Mouse (Mus musculus) ovary, adult 18-20 months (tissue): ENCODE measurements around the gene Serpine2.

ENCODE experiments used
- DNase-seq: peaks from one replicate; pipeline ENCODE4 v3.0.0; 2022; ENCODE audit warnings: low spot score, mixed read lengths

Gene Serpine2

GRCm38 (mm10) chr1:79815446-79815845 is 45.5 kb downstream of the Serpine2 start:
- DNase-seq = no peak

DNA sequence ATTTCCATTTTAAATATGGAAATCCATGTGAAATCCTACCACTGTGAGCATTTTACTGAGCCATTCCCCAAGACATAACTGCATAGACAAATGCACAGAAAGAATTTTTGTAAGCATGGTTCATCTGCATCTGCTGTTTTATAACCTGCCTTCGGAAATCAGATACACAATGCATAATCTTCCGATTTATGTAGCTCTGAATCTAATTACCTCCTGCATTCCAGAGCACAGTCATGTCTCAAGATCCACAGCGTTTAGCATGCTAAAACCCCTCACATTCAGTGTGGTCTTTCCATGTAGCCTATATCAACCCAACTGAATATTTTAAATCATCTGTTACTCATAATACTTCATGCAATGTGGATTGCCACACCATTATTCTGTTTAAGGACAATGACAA is 51.5 kb downstream of the Serpine2 start:
- no peak for DNase-seq

- DNase-seq = no peak
These were observed 54.1 kb downstream of the Serpine2 start for GRCm38 (mm10) chr1:79806865-79807264.

- no peak for DNase-seq
These were observed 57.4 kb downstream of the Serpine2 start for GRCm38 (mm10) chr1:79803614-79804013.

DNA sequence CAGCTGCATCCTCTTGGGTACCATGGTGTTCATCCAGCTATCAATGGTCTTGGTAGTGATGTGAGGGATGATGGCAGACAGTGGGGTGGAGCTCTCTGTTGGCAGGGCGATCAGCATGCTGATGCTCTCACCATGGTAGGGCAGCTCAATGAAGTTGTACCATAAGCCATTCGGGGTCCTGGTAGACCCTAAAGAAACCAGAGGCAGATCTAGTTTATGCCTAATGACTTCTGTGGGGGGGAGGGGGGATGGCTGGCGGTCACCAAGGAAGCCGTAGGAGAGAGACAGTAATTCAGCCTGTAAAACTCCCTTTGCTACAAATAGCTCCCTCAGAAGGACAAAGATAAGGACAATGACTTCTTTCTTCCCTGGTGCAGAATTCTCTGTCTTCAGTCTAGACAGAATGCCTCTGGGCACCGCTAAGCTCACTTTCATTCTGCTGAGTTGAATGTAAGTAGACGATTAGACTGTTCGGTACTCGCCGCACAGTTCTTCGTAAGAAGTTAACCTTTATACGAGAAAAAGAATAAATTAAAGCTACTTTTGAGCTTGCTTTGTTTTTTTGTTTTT is 58.0 kb downstream of the Serpine2 start:
- no peak for DNase-seq

DNA sequence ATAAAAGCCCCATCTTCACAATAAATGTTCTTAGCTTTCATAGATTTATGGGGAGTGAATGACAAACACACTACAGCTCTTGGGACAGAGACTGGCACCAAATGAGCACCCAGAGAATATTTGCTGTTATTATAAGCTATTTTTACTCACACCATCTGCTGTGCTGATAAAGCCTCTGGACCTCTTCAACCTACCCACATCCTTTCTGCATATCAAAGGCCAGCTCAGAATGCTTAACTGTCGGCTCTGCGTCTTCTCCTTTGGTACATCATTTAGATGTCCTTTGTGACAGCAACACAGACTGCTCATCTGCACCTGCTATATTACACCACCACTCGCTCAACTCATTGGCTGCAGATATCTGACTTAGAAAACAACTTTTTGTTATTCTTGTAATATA is 63.9 kb downstream of the Serpine2 start:
- no peak for DNase-seq

- DNase-seq = no peak
These were observed 74.6 kb downstream of the Serpine2 start for GRCm38 (mm10) chr1:79786267-79786927.

DNA sequence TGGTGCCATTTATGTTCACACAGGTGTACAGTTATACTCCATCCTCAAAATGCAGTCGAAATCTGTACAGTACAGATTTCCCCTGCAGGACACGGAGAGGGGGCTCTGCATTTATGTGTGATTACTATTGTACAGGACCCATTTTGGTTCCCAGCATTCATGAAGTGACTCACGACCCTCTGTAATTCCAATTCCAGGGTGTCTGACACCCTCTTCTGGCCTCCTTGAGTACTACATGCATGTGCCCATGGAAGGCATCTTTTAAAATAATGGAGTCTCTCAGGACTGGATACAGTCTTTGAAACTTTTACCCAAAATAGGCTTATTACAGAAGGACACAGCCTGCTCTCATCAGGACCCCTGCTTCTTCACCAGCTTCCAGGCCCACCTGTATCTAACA is 78.5 kb downstream of the Serpine2 start:
- DNase-seq = no peak

DNA sequence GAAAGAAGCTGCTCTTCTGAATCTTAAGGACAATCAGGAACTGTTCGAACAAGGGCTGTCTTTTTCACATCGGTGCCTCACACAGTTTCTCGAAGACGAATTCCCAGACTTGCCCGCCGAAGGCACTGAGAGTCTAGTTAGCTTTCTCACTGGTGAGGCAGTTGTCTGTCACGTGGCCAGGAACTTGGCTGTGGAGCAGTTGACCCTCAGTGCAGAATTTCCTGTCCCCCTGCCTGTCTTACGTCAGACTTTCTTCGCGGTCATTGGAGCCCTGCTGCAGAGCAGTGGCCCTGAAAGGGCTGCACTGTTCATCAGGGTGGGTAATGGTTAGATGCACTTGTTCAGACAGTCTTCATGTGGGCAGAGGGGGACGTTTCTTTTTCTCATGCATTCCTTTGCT is 83.0 kb downstream of the Serpine2 start:
- no peak for DNase-seq

DNA sequence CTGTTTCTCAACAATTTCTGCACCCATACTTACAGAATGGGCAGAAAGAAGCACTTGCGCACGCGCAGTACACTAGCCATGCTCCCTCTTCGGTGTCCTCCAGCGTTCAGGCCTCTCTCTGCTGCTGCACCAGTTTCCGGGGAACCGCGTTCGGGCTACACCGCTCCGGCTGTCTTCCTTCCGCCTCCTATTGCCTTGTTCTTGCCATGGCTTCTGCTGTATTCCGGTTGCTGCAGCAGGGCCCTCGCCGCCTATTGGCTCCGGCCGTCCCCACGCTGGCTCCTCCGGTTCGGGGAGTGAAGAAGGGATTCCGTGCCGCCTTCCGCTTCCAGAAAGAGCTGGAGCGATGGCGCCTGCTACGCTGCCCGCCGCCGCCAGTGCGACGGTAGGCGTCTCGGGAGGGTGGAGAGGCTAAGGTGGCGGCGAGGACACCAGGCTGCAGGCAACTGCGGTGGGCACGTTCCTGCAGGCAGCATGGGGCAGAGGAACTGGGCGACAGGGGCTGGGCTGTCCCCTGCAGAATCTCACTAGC is 85.0 kb downstream of the Serpine2 start, which contains the start of the genes Mrpl44 and Wdfy1:
Gene Mrpl44 (plus strand): TSS at position 92 of the 532 bp plus-strand sequence.
Gene Wdfy1 (minus strand): TSS at position 217 of the 532 bp plus-strand sequence.
- DNase-seq = peak; percentile 93

DNA sequence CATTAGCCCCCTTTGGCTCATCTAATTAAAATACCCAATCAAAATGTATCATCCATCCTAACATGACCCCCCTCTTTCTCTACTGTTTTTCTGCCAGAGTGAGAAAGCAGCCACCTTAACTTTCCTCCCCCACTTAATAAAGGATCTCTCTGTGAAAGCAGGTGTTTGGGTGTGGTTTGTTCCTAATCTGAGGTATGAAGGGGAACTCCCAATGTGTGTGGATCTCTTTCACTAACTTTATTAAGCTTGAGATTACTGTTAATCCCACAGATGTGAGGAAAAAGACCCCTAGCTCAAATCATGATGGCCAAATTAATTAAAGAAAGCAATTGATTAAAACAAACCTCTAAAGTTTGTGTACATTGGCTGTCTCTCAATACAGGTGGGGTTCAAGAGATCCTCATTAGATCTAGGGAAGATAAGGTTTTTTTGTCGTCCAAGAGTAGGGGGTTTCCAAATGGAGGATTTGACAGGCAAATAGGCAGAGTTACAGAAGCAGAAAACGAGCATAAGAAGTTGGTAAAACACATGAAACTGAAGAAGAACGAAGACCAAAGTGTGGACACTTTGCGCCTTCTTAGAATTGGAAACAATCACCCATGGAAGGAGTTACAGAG is 86.7 kb downstream of the Serpine2 start:
- no peak for DNase-seq

DNA sequence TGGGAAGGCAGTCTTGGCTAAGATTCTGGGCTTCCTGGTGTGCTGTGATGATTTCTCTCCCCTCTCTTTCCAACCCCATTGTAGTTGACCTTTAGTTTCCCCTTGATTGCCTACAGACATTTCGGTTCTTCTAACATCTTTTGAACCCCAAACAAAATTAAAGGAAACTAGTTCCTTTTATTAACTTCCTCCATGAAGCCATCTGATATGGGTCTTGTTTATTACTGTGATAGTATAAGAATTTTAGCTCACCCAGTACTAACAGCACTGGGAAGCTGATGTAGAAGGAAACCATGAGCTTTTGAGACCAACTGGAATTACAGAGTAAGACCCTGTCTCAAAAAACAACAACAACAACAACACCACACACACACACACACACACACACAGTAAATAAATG is 92.7 kb downstream of the Serpine2 start:
- DNase-seq = no peak

DNA sequence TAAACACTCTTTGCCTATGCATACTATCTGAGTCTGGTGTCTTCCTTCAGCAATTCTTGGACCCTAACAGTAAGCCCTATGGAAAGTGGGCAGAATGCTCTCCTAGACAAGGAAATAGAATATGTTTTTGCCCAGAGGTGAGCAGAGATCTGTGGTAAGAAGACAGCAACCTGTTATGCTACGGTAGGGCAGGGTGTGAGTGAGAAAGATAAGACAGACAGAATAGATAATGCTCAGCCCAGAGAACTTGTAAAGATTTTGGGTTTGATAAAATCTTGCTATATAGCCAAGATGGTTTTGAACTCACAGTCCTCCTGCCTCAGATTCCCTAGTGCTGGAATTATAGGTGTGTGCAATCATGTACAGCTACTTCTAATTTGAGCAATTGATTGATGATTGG is 96.5 kb downstream of the Serpine2 start:
- no peak for DNase-seq

DNA sequence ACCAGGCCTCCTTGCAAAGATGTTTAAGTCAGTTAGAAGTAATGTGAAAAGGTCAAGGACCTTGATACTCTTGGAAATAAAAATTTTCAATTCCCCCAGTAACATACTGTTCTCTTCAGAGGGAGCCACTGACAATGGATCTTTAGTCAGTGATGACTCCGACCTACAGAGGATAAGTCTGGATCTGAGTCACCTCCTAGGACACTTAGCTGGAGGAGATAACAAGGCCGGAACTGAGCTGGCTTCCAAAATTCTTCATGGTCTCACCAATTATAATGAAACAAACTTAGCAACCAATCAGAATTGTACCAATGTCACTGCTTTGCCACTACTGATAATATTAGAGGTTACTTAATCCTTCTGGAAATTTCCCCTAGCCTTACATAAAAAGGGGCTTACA is 96.9 kb downstream of the Serpine2 start:
- no peak for DNase-seq

GRCm38 (mm10) chr1:79762282-79763250 is 98.4 kb downstream of the Serpine2 start:
- DNase-seq = no peak

- no peak for DNase-seq
These were observed 99.1 kb downstream of the Serpine2 start for GRCm38 (mm10) chr1:79761917-79762271.

GRCm38 (mm10) chr1:79761106-79761916 is 99.7 kb downstream of the Serpine2 start:
- DNase-seq = peak; percentile 72

DNA sequence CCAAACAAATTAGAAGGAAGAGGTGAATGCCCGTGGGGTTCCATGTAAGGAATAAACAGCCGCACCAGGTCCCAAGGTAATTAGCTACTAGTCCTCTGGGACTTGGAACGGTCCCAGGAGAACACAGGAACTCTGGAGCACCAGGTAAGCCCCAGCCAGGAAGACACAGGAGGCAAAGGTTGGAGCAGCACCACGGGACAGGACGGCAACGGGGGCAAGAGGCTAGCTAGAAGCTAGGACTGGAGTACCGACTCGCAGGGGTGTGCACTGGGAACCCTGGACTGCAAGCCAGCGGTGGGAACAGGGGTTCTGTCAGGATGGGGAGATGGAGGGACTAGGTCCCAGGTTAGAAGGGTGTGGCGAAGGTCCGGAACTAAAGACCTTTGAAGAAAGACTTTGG is 100.3 kb downstream of the Serpine2 start:
- DNase-seq = no peak

- DNase-seq = no peak
These were observed 101.5 kb downstream of the Serpine2 start for GRCm38 (mm10) chr1:79759436-79759972.

DNA sequence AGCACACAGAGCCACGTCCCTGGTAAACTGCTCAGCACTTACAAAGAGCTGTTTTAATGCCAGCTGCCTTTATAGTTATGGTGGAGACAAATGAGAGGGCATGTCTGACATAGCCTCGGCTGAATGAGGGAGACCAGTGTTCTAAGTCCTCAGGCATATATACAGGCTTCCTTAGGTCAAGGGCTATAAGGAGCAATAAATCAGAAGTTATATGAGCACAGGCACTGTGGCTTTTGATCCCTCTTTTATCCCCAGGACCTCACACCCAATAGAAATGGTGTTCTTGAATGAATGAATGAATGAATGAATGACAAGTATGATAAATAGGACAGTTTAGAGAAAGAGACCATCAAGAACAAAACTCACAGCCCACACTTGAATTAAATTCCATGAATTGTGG is 102.0 kb downstream of the Serpine2 start:
- DNase-seq = no peak

- no peak for DNase-seq
These were observed 103.4 kb downstream of the Serpine2 start for GRCm38 (mm10) chr1:79757597-79757996.
